Mouse (Mus musculus) left cerebral cortex, adult 18-20 months (tissue): Measurements from ENCODE around the gene Dop1a. TPM values are rescaled to one million over a fixed set of nuclear protein-coding genes. Genes with fewer than 3 reads are reported as not detected.

Experiments
- DNase-seq, 2 experiments: peaks; one replicate each; pipeline ENCODE4 v3.0.0; 2021 to 2022; ENCODE audit warnings: low spot score in 2 of 2, mixed read lengths in 1 of 2
- total RNA-seq, 2 experiments: library from RNA; stranded (reverse); gene quantifications; 2 replicates each; pipeline ENCODE4 v1.2.3; 2021

Dop1a gene
- total RNA-seq, 2 experiments from 2014 or later: 55.1 to 57.1 TPM

DNA sequence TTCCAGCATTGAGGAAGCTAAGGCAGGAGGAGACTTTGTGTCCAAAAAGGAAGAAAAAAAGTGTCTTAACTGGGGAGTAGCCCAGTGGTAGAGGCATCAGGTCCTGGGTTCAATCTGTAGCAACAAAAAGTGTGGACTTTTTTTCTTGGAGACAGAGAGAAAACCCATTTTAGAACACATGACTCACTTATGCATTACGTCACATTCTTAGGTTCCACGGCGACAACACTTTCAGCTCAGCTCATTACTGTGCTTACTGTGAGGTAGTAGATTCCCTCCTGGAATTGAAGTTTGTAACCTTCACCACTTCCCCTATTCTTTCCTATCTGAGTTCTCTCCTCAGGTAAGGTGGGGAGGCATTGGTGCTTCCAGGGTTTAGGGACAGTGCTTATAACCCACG lies 29.3 kb downstream of the Dop1a start:
- no peak for DNase-seq

DNA sequence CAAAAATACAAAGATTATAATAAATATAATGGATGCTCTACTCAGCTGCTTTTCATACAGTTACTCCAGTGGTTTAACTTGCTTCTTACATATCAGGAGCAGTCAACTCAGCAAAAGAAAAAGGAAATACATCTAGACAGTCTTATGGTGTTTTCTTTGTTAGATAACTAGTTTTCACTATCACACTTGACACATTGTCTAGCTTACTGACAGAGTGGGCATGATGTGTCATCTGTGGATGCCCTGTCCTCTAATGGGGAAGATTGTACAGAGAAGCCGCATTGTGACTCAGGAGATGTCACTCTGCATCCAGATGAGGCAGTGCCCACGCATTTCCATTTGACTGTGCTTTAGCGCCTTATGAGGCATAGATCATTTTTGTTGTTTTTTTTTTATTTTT lies 32.1 kb downstream of the Dop1a start:
- no peak for DNase-seq

DNA sequence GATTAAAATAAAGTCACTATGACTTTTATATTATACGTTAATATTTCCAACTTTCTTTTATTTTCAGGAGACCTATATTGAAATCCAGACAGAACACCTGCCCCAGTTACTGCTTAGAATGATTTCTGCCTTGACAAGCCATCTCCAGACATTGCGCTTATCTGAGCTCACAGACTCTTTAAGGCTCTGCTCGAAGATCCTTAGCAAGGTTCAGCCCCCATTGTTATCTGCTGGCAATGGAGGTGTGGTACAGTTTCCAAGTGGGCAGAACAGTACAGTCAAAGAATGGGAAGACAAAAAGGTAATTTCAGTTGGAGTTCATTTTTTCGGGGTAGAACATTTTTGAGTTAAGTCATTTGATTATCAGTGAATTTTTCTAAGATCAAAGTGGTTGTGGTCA lies 40.5 kb downstream of the Dop1a start:
- no peak for DNase-seq

DNA sequence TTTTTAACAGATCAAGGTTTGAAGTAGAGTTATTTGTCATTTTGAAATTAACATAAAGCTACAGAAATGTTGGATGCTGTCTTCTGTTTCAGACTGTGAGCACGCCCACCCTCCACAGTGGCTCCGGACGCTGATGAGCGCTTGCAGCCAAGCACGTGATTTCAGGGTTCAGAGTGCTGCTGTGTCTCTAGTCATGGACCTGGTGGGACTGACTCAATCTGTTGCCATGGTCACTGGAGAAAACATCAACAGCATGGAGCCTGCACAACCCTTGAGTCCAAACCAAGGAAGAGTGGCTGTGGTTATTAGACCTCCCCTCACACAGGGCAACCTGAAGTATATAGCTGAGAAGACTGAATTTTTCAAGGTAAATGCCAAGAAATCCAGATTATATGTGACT lies 46.8 kb downstream of the Dop1a start:
- no peak for DNase-seq

DNA sequence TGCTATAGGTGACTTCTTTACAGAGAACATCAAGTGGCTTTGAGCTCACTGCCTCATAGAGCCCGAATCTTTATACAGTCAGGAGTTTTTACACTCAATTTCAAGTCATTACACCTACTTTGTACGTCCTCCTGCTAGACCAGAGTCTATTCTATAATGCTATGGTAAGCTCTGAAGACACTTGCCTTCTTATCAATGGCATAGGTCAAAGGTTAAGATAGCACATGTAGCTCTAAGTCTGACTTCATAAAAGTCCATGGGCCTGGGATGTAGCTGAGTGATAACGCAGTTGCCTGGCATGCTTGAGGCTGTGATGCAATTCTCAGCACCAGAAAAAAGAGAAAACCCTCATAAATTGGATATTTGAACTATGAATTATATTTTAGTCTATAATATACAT lies 47.4 kb downstream of the Dop1a start:
- DNase-seq: no peak

DNA sequence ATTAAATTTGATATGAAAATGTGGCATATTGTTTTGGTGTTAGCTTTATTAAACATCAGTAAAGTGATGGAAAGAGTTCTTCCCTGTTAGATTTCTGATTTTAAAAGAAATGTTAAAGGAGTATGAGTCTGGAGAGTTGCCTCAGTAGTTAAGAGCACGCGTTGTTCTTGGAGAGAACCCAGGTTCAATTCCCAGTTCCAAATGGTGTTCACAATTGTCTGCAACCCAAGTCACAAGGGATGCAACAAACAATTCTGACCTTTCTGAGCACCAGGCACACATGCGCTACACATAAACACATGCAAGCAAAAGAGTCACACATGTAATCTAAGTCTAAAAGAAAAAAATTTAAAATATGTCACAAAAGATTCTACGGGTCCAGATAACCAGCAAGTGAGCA lies 47.8 kb downstream of the Dop1a start:
- DNase-seq: no peak

DNA sequence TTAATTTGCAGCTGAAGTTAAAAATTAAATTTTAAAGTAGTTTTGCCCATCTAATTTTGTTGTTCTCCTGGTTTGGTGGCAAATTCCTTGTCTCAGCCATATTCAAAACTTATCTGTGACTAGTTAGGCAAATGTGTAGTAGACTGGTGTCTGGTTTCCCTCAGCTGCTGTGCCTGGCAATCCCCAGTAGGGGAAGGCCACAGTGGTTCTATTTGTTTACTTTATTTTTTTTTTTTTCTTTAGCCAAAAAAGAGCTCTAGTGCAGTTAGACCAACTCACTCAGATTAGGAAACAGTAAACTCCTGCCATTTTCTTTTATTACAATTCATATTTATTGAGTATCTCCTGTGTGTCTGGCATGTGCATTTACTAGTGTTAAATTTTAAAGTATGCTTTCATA lies 55.4 kb downstream of the Dop1a start:
- DNase-seq: no peak

DNA sequence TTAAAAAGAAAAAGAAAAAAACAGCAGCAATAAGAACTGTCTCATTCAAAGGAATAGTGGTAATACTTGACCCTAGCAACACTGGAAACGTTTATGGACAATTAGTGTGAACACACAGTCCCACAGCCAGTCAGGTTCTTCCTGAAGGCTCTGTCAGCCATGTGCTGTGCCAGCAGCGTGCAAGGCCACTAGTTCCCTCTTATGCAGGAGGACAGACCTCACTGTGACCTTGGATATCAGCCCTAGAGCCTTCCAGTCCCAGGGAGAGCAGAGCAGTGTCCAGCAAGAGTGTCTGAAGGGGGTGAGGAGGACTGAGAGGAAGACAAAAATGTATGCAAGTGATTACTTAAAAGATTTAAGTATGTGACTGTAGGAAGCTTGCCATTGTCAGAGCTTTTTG lies 58.6 kb downstream of the Dop1a start:
- DNase-seq: no peak

DNA sequence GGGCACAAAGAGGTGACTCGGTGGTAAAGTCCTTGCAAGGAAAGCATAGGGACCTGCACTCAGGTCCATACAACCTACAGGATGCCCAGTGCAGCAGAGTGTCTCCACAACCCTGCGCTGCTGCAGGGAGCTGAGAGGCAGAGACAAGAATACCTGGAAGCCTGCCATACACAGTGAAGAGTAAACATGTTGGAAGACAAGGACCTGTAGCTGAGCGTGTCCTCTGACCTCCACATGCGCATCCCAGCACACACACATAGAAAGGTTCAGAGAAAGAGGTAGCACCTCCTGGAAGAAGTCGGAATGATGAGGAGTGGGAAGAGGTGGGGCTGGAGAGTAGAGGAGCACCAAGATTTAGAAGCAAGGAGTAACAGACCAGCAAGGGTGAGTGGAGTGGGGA lies 67.1 kb downstream of the Dop1a start:
- no peak for DNase-seq

DNA sequence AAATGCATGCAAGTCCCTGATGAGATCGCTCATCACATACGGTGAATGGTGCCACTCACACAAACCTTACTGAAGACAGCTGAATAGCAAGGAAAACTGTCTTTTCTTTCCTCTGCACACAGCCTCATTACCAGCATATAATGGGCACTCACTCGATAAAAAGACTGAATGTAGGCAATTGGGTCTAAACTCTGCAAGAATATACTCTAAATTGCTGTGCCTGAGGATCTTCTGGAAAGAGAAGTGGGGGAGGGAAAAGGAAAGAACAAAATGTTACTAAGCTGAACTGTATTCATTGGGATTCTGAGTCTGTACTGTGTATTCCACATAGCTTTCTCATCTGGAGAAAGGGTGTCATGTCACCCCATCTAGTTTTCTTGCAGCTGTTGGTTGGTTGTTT lies 76.5 kb downstream of the Dop1a start:
- DNase-seq: no peak

DNA sequence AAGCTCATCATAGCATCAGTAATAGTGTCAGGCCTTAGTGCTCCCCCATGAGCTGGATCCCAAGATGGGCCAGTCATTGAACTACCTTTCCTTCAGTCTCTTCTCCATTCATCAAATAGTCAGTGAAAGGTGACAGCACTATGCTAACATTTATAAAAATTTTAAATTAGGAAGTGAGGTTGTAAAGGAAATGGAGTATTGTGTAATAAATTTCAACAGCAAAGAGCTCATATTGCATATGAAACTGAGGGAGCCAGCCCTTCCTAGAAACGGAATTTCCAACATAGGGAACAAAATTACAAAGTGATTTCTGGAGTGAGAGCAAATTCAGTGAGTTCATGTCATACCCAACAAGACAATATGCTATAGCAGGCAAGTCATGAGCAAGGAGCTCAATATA lies 77.6 kb downstream of the Dop1a start:
- DNase-seq: no peak

DNA sequence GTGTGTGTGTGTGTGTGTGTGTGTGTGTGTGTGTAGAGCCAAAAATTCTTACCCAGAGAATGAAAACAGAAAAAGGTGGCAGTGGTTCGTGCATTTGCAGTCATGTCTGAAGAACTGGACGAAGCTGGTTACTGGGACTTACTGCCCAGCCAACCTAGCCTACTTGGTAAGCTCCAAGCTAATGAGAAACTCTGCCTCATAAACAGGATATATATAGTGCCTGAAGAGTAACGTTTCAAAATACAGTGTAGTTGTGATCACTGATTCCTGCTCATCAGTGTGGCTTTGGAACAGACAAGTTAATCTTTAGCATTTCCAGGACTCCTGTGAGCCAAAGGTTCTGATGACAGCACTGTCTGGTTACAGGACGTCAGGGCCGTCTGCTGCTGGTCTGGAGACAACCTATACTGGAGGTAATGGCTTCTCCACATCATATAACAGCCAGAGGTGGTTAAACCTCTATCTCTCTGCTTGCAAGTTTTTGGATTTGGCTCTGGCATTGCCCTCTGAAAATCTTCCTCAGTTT lies 82.7 kb downstream of the Dop1a start:
- no peak for DNase-seq

DNA sequence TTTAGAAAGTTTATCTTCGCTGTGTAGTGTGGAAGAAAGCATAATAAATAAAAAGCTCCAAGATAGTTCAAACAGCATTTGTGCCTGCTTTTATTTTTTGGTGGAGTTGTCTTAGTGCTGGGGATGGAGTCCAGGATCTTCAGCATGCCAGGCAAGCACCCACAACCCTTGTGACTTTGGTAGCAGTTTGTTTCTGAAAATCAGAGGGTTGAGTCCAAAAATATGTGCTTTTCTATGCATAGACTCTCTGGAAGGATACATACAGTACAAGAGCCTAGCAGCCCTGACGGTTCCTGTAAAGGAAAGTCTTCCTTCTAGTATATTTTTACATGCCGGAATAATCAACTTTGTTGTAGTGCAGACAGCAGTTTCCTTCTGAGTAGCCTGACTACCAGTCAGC lies 83.8 kb downstream of the Dop1a start:
- DNase-seq: no peak

DNA sequence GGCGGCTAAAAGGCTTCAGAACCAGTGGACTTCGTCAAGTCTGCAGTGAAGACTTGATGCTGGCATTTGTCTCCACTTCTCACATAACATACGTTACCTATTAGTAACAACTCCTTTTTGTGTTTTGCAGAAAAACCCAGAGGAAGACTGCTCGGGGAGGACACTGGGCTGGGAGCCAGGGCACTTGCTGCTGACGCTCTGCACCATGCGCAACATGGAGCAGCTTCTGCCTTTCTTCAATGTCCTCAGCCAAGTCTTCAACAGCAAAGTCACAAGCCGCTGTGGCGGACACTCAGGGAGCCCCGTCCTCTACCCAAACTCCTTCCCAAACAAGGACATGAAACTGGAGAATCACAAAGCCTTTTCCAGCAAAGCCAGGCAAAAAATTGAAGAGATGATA lies 86.9 kb downstream of the Dop1a start:
- no peak for DNase-seq

DNA sequence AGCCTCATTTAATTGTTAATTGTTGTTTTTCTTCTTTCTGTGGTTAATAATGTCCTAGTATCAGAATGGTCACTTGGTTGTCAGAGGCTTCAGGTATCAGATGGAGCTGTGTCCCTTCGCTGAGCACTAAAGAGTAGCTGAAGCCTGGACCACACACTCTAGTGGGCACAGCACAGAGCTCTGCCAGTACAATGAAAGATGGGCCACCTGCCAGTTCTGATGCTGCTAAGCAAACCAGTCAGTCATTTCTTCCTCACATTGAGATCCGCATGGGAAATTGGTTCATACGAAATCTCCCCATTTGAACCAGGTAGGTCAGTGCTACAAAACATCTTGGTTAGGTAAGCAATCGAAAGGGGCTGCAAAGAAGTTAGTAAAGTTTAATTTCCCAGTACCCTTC lies 87.7 kb downstream of the Dop1a start:
- DNase-seq: no peak

DNA sequence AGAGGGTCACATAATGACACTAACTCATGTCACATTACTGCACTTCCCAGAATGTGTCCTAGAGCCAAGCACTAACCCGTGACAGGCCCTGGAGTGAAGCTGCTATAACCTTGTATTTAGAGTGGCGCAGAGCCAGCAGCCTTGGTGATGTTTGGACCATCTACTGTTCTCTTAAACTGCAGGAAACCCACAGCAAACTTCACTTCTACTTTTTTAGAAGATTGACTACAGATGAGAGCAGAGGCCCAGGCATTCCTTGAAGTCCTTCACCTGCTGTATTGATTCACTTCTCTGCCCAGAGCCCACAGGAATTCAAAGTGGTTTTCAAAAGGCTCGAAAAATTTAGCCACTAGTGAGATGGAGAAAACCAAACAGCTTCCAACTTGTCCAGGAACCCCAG lies 93.6 kb downstream of the Dop1a start:
- DNase-seq: no peak

DNA sequence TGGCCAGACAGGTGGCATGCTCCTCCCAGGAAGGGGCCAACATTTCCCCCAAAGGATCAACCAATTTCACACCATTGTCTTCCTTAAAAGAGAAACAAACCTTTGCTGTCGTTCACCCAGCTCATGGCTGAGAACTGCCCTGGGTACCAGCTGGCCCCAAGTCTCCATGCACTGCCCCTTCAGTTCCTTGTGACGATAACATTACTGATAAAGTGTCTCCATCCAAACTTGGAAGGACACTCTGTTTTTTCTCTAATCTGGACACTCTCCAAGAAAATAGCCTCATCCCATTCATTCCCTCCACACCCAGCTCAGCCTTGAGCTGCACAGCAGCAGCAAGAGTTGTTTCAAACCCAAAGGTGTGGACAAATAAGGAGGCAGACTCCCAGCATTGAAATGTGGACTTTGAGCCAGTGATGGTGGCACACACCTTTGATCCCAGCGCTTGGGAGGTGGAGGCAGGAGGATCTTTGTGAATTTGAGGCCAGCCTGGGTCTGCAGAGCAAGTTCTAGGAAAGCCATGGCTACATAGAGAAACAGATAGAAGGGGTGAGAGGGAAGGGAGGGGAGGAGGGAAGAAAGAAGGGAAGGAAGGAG lies 102.5 kb downstream of the Dop1a start:
- DNase-seq: no peak

DNA sequence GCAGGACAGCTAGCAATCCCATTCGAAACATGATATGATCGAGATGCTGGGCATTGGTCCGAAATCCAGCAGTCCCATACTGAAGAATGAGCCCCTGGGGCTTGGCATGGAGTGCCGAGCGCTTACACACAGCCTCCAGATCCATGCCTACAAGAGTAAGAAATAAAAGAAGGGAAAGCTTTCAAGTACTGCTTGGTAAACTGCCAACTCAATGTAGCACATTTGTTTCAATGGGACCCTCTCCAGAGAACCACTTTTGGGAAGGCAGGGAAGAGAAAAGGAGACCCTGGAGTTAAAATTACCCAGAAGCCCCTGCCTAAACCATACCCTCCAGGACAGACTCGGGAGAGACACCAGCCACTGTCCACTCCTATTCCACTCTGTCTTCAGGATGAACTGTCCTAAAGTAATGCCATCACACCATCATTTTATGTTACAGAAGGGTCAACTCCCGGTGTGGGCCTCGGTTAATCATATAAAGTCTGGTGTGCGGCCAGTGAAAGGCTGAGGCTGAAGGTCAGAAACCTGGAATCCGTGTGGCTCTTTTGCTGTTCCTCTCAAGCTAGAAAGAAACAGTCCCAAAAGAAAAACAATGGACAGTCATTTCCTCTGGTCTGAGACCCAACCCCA lies 103.4 kb downstream of the Dop1a start:
- DNase-seq: no peak

DNA sequence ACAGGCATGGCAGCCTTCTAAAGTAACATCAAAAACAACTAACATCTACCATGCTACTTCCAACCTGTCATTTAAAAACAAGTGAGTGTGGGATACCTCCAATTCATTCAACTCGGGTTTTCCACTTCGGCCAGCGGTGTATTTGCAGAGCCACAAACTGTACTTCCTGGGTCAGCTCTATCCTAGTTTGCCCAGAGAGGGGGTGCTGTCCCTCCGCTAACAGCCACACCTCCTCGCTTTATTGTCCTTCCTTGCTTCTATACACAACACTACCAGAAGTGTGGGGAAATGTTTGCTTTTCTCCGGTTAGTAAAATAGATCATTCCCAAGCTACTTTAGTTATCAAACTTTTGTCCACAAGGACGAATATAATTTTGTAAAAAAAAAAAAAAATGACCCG lies 104.0 kb downstream of the Dop1a start:
- no peak for DNase-seq

DNA sequence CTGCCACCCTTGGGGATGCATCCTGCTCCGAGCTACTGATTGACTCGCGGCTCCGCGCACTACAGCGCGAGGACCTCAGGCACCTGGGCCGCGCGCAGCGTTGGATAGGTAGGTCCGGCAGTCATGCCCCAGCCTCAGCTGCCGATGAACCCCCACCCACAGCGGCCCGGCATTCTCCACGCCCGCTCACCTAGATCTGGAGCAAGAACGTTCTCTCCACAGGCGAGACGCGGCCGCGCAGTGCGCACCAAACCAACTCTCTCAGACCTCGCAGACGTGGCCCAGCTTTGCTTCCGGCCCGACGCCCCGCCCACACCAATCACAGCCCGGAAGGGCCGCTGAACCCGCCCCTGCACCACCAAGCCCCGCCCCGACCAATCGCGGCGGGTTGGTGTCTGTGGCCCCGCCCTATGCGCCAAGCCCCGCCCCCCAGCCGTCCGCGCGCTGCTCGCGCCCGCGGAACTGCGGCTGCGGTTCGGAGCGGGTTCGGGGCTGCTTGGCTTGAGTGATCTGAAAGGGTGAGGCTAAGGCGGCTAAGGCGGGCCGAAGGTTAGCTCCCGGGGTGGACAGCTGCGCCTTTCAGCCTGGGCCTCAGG lies 104.7 kb downstream of the Dop1a start, which contains the start of the genes Pgm3 and Rwdd2a:
Pgm3 (minus strand) TSS at position 303 of the 596 bp plus-strand sequence.
Rwdd2a (plus strand) TSS at position 452 of the 596 bp plus-strand sequence.
- peak; percentile 93 to 98 for DNase-seq

DNA sequence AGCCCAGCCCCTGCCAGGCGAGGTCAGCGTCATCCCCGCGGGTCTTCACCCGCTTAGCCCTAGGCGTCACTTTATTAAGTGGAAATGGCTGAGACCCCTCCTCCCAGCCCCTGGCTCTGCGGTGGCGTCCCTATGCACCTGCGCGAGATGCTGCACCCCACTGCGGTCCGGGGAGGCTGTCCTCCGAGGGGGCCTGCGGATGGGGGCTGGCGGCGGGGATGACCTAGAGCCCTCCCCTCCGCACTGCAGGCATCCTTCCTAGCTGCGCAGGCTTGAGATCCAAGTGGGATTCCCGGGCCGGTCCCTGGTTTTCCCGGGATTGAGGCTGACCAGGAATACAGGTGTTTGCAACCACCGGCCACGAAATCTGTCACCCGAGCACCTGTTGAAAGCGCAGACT lies 105.2 kb downstream of the Dop1a start:
- peak in 1 of 2 experiments; percentile 20 for DNase-seq

DNA sequence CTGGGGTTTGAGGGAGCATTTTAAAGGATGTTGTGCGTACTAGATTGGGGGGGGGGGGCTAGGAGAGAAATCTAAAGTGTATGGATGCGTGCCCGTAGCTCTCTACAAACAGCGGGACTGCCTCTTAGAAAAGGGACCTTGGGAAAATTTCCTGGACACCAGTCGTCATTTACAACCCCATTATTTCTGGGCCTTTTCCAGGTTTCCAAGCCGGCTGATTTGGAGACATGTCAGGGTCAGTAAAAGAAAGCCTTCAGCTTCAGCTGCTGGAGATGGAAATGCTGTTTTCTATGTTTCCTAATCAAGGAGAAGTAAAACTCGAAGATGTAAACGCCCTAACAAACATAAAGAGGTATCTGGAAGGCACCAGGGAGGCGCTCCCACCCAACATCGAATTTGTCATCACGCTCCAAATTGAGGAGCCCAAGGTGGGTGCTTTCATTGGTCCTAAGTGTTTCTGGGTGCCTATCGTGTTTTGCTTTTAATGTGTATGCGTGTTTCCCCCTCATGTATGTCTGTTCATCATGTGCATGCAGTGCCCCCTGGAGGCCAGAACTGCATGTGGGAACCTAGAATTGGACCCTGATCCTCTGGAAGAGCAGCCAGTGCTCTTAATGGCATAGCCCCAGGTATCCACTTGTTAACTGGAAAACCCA lies 105.8 kb downstream of the Dop1a start:
- DNase-seq: peak; percentile 82 to 85
